Mouse (Mus musculus): Measurements from ENCODE around the gene Dvl3. TPM values are rescaled to one million over a fixed set of nuclear protein-coding genes. Genes with fewer than 3 reads are reported as not detected.

Dvl3 gene
- polyA plus RNA-seq, 1 experiment from 2014 or later, result 25.3 TPM

DNA sequence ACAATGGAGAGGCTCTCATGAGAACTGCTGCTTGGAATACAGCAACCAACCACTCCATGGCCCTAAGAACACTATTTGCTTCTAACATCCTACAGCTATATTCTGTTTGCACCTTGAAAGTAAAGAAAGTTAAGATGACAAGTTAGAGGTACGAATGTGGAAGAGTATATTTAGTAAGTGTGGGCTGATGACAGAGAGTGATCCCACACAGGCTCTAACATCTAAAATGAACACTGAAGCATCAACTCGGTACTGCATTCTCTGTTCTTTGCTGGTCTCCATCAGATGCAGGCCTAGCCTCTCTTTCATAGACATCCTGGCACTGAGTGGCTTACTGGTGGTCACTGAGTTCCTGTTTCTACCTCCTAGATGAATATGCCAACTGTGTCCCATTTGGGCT, 27.5 kb upstream of the Dvl3 start:
- no peaks in the 10 kb centered on the region for H3K9me3 ChIP-seq (replicated peaks; ENCODE audit: control insufficient read depth, low read length)
- 89% methylated on average over 2 of the region's 2 CpGs for WGBS
- H3K36me3 ChIP-seq (ENCODE audit: control insufficient read depth, insufficient read depth, low read length), result no peaks in the 10 kb centered on the region
- no peak overlapping the region for H3K4me2 ChIP-seq (ENCODE audit: low read length)
- no peak overlapping the region for H3K9ac ChIP-seq (ENCODE audit: low read length)
- H3K4me3 ChIP-seq (ENCODE audit: low read depth, low read length), result no peak overlapping the region
- ATAC-seq (no peak), DNase-seq (ENCODE audit: low spot score) (no peak)
- H3K27ac ChIP-seq (ENCODE audit: low read depth, low read length), result no peak overlapping the region
- no peaks in the 10 kb centered on the region for H3K4me1 ChIP-seq (ENCODE audit: control insufficient read depth, insufficient read depth, low read length)
- no peaks in the 10 kb centered on the region for H3K27me3 ChIP-seq (replicated peaks; ENCODE audit: control insufficient read depth, insufficient read depth, low read length)

DNA sequence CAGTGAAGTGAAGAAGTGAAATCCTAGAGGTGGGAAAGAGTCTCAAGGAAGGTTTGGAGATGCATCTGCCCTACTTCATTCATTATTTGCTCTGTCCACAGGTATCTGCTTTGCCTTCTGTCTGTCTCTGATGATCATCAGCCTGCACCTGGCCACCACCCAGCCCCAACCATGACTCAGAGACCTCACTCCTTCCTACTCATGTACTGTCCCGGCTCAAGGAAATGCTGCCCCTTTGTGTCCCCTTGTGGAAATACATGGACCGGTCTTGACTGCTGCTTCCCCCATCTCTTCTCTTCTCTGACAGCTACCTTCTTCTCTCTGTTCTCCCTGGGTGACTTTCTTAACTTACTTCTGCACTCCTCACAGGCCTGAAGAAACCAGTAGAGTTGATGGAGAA, 26.2 kb upstream of the Dvl3 start:
- Histone ChIP-seq H3K27me3 (replicated peaks; ENCODE audit: control insufficient read depth, insufficient read depth, low read length) (no peaks in the 10 kb centered on the region), H3K4me1 (ENCODE audit: control insufficient read depth, insufficient read depth, low read length) (no peaks in the 10 kb centered on the region), H3K4me2 (ENCODE audit: low read length) (no peak overlapping the region), H3K4me3 (ENCODE audit: low read depth, low read length) (no peak overlapping the region), H3K27ac (ENCODE audit: low read depth, low read length) (no peak overlapping the region), H3K36me3 (ENCODE audit: control insufficient read depth, insufficient read depth, low read length) (no peaks in the 10 kb centered on the region), H3K9ac (ENCODE audit: low read length) (no peak overlapping the region), H3K9me3 (replicated peaks; ENCODE audit: control insufficient read depth, low read length) (no peaks in the 10 kb centered on the region)
- 51% methylated on average over 2 of the region's 2 CpGs for WGBS
- ATAC-seq, result no peak
- DNase-seq (ENCODE audit: low spot score), result no peak

DNA sequence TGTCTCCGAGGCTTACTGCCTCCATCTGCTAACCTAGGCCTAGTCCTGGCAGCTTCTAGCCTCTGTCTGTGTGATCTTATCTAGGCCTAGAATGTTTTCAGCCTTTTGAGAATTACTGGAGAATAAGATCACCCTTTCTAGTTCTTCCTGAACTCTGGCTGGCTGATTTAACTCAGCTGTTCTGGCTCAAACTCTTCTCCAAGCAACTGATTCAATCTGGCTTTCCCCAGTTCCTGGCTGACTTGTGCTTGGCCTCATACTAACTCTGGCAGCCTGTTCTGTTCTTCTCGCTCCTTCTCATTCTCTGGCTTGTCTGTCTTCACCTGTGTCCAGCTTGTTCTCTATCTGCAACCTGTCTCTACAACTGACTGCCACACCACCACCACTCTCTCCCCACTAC, 25.5 kb upstream of the Dvl3 start:
- no peaks in the 10 kb centered on the region for H3K9me3 ChIP-seq (replicated peaks; ENCODE audit: control insufficient read depth, low read length)
- DNase-seq (ENCODE audit: low spot score), result no peak
- H3K9ac ChIP-seq (ENCODE audit: low read length), result no peak overlapping the region
- H3K27me3 ChIP-seq (replicated peaks; ENCODE audit: control insufficient read depth, insufficient read depth, low read length), result no peaks in the 10 kb centered on the region
- no peak overlapping the region for H3K4me3 ChIP-seq (ENCODE audit: low read depth, low read length)
- H3K27ac ChIP-seq (ENCODE audit: low read depth, low read length), result no peak overlapping the region
- WGBS, result 86% methylated on average over 2 of the region's 2 CpGs
- no peaks in the 10 kb centered on the region for H3K36me3 ChIP-seq (ENCODE audit: control insufficient read depth, insufficient read depth, low read length)
- ATAC-seq, result no peak
- H3K4me2 ChIP-seq (ENCODE audit: low read length), result no peak overlapping the region
- no peaks in the 10 kb centered on the region for H3K4me1 ChIP-seq (ENCODE audit: control insufficient read depth, insufficient read depth, low read length)

DNA sequence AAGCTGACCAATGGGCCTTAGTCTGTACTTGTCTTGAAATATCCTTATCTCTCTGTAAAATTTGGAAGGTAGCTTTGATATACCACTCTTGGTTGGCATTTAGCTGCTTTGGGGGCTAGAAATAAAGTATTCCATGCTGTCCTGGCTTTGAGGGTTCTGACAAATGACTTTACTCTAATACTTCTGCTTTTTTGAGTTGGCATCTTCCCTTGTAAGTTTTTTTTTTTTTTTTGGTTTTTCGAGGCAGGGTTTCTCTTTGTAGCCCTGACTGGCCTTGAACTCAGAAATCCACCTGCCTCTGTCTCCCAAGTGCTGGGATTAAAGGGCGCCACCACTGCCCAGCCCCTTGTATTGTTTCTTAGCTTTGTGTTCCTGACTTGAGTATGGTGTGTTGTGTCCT, 23.3 kb upstream of the Dvl3 start:
- 0 out of 2 replicates have a peak, but pooled peaks cover 3% of the 10 kb centered on the region for H3K4me1 ChIP-seq (ENCODE audit: control insufficient read depth, insufficient read depth, low read length)
- no peaks in the 10 kb centered on the region for H3K36me3 ChIP-seq (ENCODE audit: control insufficient read depth, insufficient read depth, low read length)
- H3K27ac ChIP-seq (ENCODE audit: low read depth, low read length), result no peak overlapping the region
- H3K4me3 ChIP-seq (ENCODE audit: low read depth, low read length), result no peak overlapping the region
- no peak overlapping the region for H3K9ac ChIP-seq (ENCODE audit: low read length)
- ATAC-seq, result no peak
- WGBS, result 79% methylated on average over 2 of the region's 2 CpGs
- H3K4me2 ChIP-seq (ENCODE audit: low read length), result no peak overlapping the region
- DNase-seq (ENCODE audit: low spot score), result no peak
- H3K9me3 ChIP-seq (replicated peaks; ENCODE audit: control insufficient read depth, low read length), result no peaks in the 10 kb centered on the region
- H3K27me3 ChIP-seq (replicated peaks; ENCODE audit: control insufficient read depth, insufficient read depth, low read length), result peaks cover 5% of the 10 kb centered on the region

DNA sequence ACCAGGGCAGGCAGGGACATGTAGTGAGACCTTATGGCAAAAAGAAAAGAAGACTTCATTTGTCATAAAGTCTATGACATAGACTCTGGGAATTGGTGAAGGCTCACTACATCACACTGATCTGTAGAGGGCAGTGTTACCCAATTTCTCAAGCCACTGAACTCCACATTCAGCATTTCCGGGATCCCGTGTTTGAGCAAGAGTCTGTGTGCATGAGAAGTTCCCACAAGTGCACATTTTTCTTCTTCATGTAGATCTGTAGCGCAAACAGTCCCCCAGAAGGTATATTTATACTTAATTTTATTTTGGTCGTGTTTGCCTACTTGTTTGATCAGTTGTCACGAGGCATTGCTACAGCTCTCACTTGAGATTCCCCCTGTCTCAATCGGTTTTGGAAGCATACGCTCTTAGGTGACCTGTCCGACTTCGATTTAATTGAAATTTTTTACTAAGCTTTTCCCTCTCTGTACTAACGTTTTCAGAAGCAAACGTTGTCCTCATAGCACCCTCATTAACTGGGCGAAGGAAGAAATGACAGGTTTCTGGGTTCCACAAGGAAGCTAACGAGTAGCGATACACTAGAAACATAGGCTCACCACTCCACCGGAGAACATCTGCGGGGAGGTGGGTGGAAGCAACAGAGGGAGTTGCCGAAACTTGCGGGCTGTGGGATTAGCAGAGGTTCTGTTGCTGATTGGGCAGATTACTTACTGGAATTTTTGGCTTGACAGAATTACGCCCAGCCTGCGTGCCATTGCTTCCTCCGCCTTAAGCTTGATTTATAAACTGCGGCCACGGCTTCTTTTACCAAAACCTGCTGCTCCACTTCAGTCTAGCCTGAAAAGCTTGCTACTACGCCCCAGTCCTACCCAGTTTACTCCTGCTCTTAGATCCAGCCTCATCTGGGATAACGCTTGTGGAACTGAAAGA, 19.8 kb upstream of the Dvl3 start:
- H3K9ac ChIP-seq (ENCODE audit: low read length), result no peak overlapping the region

DNA sequence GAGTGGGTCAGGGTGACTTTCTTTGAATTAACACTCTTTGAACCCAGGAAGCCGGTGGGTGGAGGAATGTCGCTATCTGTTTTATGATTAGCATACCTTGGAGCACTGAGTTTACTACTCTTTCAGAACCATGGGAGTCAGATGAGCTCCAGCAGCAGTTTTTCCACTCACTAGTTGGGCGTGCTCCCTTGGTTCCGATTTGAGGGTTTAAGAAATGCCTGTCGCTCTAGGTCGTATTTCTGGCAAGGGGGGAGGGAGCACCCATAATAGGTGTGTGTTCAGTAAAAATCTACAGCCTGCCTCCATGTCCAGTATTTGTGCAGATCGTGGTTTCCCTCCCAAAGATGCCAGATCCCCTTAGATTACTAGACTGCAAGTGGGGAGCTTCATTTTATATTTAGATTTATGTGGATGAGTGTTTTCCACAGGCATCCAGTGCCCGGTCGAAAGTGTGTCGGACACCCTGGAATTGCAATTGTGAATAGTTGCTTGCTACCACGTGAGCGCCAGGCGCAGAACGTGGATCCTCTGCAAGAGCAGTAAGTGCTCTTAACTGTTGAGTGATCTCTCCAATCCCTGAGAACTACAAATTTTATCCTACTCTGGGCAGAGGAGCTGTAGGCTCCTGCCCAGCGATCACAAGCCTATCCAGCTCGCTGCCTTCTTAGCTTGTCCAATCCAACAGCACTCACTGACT, 18.7 kb upstream of the Dvl3 start:
- H3K9me3 ChIP-seq (replicated peaks; ENCODE audit: control insufficient read depth, low read length), result no peaks in the 10 kb centered on the region
- DNase-seq (ENCODE audit: low spot score), result no peak
- peaks cover 5% of the 10 kb centered on the region for H3K27me3 ChIP-seq (replicated peaks; ENCODE audit: control insufficient read depth, insufficient read depth, low read length)
- ATAC-seq, result peak; percentile 5
- no peak overlapping the region for H3K27ac ChIP-seq (ENCODE audit: low read depth, low read length)
- peak overlapping the region; percentile 94 for H3K4me3 ChIP-seq (ENCODE audit: low read depth, low read length)
- H3K9ac ChIP-seq (ENCODE audit: low read length), result peak overlapping the region; percentile 90
- peak overlapping the region; percentile 83 for H3K4me2 ChIP-seq (ENCODE audit: low read length)
- peaks cover 22% of the 10 kb centered on the region for H3K36me3 ChIP-seq (ENCODE audit: control insufficient read depth, insufficient read depth, low read length)
- whole genome bisulfite sequencing, result 12% methylated on average over 16 of the region's 16 CpGs
- H3K4me1 ChIP-seq (ENCODE audit: control insufficient read depth, insufficient read depth, low read length), result 0 out of 2 replicates have a peak, but pooled peaks cover 5% of the 10 kb centered on the region

More for the DNA sequence above, 19.8 kb upstream of the Dvl3 start:
- ATAC-seq (peak; percentile 30; the same call in 1 of the 2 replicates), DNase-seq (ENCODE audit: low spot score) (peak; percentile 89)
- Histone ChIP-seq H3K4me3 (ENCODE audit: low read depth, low read length) (peak overlapping the region; percentile 20), H3K36me3 (ENCODE audit: control insufficient read depth, insufficient read depth, low read length) (peaks cover 10% of the 10 kb centered on the region), H3K27me3 (replicated peaks; ENCODE audit: control insufficient read depth, insufficient read depth, low read length) (peaks cover 5% of the 10 kb centered on the region), H3K9me3 (replicated peaks; ENCODE audit: control insufficient read depth, low read length) (no peaks in the 10 kb centered on the region), H3K4me1 (ENCODE audit: control insufficient read depth, insufficient read depth, low read length) (0 out of 2 replicates have a peak, but pooled peaks cover 5% of the 10 kb centered on the region), H3K27ac (ENCODE audit: low read depth, low read length) (no peak overlapping the region), H3K4me2 (ENCODE audit: low read length) (peak overlapping the region; percentile 47)
- WGBS, result 21% methylated on average over 25 of the region's 25 CpGs

DNA sequence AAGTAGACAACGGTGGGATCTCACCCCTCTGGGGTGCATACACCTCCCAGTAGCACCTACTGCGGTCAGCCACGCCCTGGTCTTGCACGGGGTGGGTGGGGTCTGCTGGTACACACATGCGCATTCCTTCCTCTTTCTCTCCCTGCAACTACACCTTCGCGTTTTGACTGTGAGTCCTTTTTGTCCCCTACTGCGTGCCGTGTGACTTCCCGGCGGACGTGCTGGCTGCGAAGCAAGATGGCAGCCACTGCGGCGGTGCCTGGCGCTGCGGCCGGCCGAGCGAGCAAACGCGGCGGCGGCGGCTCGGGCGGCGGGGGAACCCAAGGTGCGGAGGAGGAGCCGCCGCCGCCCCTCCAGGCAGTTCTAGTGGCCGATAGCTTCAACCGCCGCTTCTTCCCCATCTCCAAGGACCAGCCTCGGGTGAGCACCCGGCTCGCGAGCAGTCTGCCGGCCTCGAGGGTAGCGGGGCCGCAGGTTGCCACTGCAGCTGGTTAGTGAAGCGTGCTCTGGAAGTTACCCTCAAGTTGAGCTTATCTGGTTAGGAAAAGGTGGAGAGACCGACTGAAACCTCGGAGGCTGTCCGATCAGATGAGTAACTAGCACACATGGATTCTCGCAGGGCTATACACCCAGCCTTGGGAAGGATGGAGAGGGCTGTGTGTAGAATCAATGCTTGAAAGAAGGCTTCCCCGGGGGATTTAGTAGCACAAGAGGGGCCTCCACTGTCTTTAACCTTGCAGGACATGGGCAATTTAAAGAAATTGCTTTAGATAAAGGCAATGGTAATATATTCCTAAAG, 17.9 kb upstream of the Dvl3 start, which contains the start of gene Eif2b5:
Gene Eif2b5, plus strand, starts transcription at position 141 of the 799 bp plus-strand sequence.
- Histone ChIP-seq H3K4me1 (ENCODE audit: control insufficient read depth, insufficient read depth, low read length) (0 out of 2 replicates have a peak, but pooled peaks cover 5% of the 10 kb centered on the region), H3K9ac (ENCODE audit: low read length) (peak within 1 kb of the TSS; percentile 90), H3K27ac (ENCODE audit: low read depth, low read length) (peak within 1 kb of the TSS; percentile 78; the same call in 1 of the 2 replicates), H3K9me3 (replicated peaks; ENCODE audit: control insufficient read depth, low read length) (no peaks in the 10 kb centered on the region), H3K4me3 (ENCODE audit: low read depth, low read length) (peak within 1 kb of the TSS; percentile 94), H3K36me3 (ENCODE audit: control insufficient read depth, insufficient read depth, low read length) (peaks cover 29% of the 10 kb centered on the region), H3K27me3 (replicated peaks; ENCODE audit: control insufficient read depth, insufficient read depth, low read length) (peaks cover 5% of the 10 kb centered on the region), H3K4me2 (ENCODE audit: low read length) (peak within 1 kb of the TSS; percentile 83)
- WGBS, result 2% methylated on average over 49 of the region's 49 CpGs
- DNase-seq (ENCODE audit: low spot score) (peak; percentile 95), ATAC-seq (peak; percentile 96)

DNA sequence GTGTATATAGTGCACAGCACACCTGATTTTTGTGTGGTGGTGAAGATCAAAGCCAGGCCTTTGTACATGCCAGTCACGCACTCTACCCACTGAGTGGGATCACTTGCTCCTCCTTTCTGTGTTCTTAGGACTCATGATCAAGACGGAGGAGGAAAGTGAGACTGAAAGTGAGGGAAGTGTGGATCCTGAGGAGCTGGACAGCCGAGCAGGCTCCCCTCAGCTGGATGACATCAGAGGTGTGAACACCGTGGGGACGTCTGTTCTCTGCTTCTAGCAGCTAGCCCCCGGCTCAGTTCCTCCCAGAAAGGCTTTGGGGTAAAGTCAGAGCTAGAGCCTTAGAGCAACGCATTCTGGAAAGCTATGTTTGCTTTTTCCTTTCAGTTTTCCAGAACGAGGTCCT, 10.8 kb upstream of the Dvl3 start:
- Histone ChIP-seq H3K9me3 (replicated peaks; ENCODE audit: control insufficient read depth, low read length) (no peaks in the 10 kb centered on the region), H3K27me3 (replicated peaks; ENCODE audit: control insufficient read depth, insufficient read depth, low read length) (no peaks in the 10 kb centered on the region), H3K27ac (ENCODE audit: low read depth, low read length) (no peak overlapping the region), H3K9ac (ENCODE audit: low read length) (no peak overlapping the region), H3K4me3 (ENCODE audit: low read depth, low read length) (no peak overlapping the region), H3K4me1 (ENCODE audit: control insufficient read depth, insufficient read depth, low read length) (no peaks in the 10 kb centered on the region), H3K36me3 (ENCODE audit: control insufficient read depth, insufficient read depth, low read length) (peaks cover 98% of the 10 kb centered on the region), H3K4me2 (ENCODE audit: low read length) (no peak overlapping the region)
- WGBS, result 90% methylated on average over 8 of the region's 8 CpGs
- ATAC-seq (no peak), DNase-seq (ENCODE audit: low spot score) (no peak)

Data from forebrain, embryonic 14.5 days (tissue).